Mouse (Mus musculus) limb, embryonic 12.5 days (tissue): ENCODE data around the gene Osbpl8. TPM values are rescaled to one million over a fixed set of nuclear protein-coding genes. Genes with fewer than 3 reads are reported as not detected.

Experiments used
- ATAC-seq: fragments of 200-750 bp; cut with Nextera tagmentation; 2 replicates; pipeline ENCODE4 v1.8.0; 2017; ENCODE audit warnings: low read depth, moderate TSS enrichment; ENCODE audit not compliant: insufficient number of reproducible peaks, insufficient read depth, low FRiP score, low TSS enrichment
- H3K27ac ChIP-seq: fragments of 300-500 bp; sonication (generic); 2 replicates; pipeline ENCODE4 v1.5.1; 2016; ENCODE audit warnings: mild to moderate bottlenecking, moderate library complexity
- H3K27me3 ChIP-seq: fragments of 300-500 bp; sonication (generic); 2 replicates; pipeline ENCODE4 v1.6.1; 2016; ENCODE audit warnings: mild to moderate bottlenecking, moderate library complexity
- H3K36me3 ChIP-seq: fragments of 300-500 bp; sonication (generic); 2 replicates; pipeline ENCODE4 v1.6.1; 2016; ENCODE audit warnings: mild to moderate bottlenecking, moderate library complexity
- H3K4me1 ChIP-seq: fragments of 300-500 bp; sonication (generic); replicated peaks from 2 replicates; pipeline ENCODE4 v1.6.1; 2016
- H3K4me2 ChIP-seq: fragments of 300-500 bp; sonication (generic); 2 replicates; pipeline ENCODE4 v1.6.1; 2016; ENCODE audit warnings: mild to moderate bottlenecking, moderate library complexity
- H3K4me3 ChIP-seq: fragments of 300-500 bp; sonication (generic); replicated peaks from 2 replicates; pipeline ENCODE4 v1.5.1; 2016; ENCODE audit warnings: mild to moderate bottlenecking
- H3K9ac ChIP-seq: fragments of 300-500 bp; sonication (generic); replicated peaks from 2 replicates; pipeline ENCODE4 v1.6.1; 2016; ENCODE audit warnings: mild to moderate bottlenecking, moderate library complexity
- H3K9me3 ChIP-seq: fragments of 300-500 bp; sonication (generic); 2 replicates; pipeline ENCODE4 v1.6.1; 2016; ENCODE audit warnings: mild to moderate bottlenecking, moderate library complexity
- WGBS: fragments of 180-500 bp; shearing (Covaris S2); methylation state at CpG from one replicate; pipeline ENCODE4 v1.1.7; 2016; 5-methylcytosine and 5-hydroxymethylcytosine counted together
- polyA plus RNA-seq: library from polyadenylated mRNA; unstranded; fragments of >200 nt; fragmentation: Nextera tagmentation; extraction: Ambion mirVana; gene quantifications from 2 replicates; pipeline ENCODE4 v1.2.1, GENCODE M21; 2016

Osbpl8 gene
- polyA plus RNA-seq, 1 experiment from 2014 or later, result 14.2 TPM

GRCm38 (mm10) chr10:111242677-111243076 is 78.1 kb downstream of the Osbpl8 start:
- no peaks in the 10 kb centered on the region for H3K9me3 ChIP-seq
- no peaks in the 10 kb centered on the region for H3K36me3 ChIP-seq
- H3K4me3 ChIP-seq, result no peak overlapping the region
- H3K9ac ChIP-seq, result no peak overlapping the region
- H3K4me2 ChIP-seq, result no peak overlapping the region
- H3K27me3 ChIP-seq, result no peaks in the 10 kb centered on the region
- no peak overlapping the region for H3K27ac ChIP-seq
- 75% methylated on average over 7 of the region's 7 CpGs for whole genome bisulfite sequencing
- 0 out of 2 replicates have a peak, but pooled peaks cover 2% of the 10 kb centered on the region for H3K4me1 ChIP-seq
- ATAC-seq, result no peak

GRCm38 (mm10) chr10:111247609-111248008 is 83.1 kb downstream of the Osbpl8 start:
- Histone ChIP-seq H3K27ac (no peak overlapping the region), H3K36me3 (no peaks in the 10 kb centered on the region), H3K4me1 (peaks cover 6% of the 10 kb centered on the region; the same call in 1 of the 2 replicates), H3K9ac (no peak overlapping the region), H3K9me3 (no peaks in the 10 kb centered on the region), H3K4me2 (no peak overlapping the region), H3K27me3 (no peaks in the 10 kb centered on the region), H3K4me3 (no peak overlapping the region)
- no peak for ATAC-seq
- 47% methylated on average over 4 of the region's 4 CpGs for WGBS

- H3K9ac ChIP-seq, result no peak overlapping the region
- no peaks in the 10 kb centered on the region for H3K27me3 ChIP-seq
- peaks cover 6% of the 10 kb centered on the region; the same call in 1 of the 2 replicates for H3K4me1 ChIP-seq
- H3K4me3 ChIP-seq, result no peak overlapping the region
- no peaks in the 10 kb centered on the region for H3K9me3 ChIP-seq
- H3K36me3 ChIP-seq, result no peaks in the 10 kb centered on the region
- WGBS, result 21% methylated on average over 6 of the region's 6 CpGs
- ATAC-seq, result no peak
- no peak overlapping the region for H3K4me2 ChIP-seq
- H3K27ac ChIP-seq, result no peak overlapping the region
These were observed 83.6 kb downstream of the Osbpl8 start for GRCm38 (mm10) chr10:111248177-111248576.

- H3K4me2 ChIP-seq, result no peak overlapping the region
- WGBS, result 88% methylated on average over 4 of the region's 4 CpGs
- H3K4me3 ChIP-seq, result no peak overlapping the region
- ATAC-seq, result no peak
- H3K27me3 ChIP-seq, result no peaks in the 10 kb centered on the region
- no peaks in the 10 kb centered on the region for H3K36me3 ChIP-seq
- H3K27ac ChIP-seq, result no peak overlapping the region
- peaks cover 6% of the 10 kb centered on the region; the same call in 1 of the 2 replicates for H3K4me1 ChIP-seq
- H3K9ac ChIP-seq, result no peak overlapping the region
- no peaks in the 10 kb centered on the region for H3K9me3 ChIP-seq
These were observed 85.6 kb downstream of the Osbpl8 start for GRCm38 (mm10) chr10:111250192-111250591.

- no peaks in the 10 kb centered on the region for H3K9me3 ChIP-seq
- no peak for ATAC-seq
- no peak overlapping the region for H3K4me2 ChIP-seq
- WGBS, result 78% methylated on average over 5 of the region's 5 CpGs
- no peak overlapping the region for H3K27ac ChIP-seq
- H3K27me3 ChIP-seq, result no peaks in the 10 kb centered on the region
- peaks cover 6% of the 10 kb centered on the region; the same call in 1 of the 2 replicates for H3K4me1 ChIP-seq
- no peak overlapping the region for H3K4me3 ChIP-seq
- no peaks in the 10 kb centered on the region for H3K36me3 ChIP-seq
- no peak overlapping the region for H3K9ac ChIP-seq
These were observed 87.1 kb downstream of the Osbpl8 start for GRCm38 (mm10) chr10:111251666-111252065.

GRCm38 (mm10) chr10:111255228-111255627 is 90.7 kb downstream of the Osbpl8 start:
- WGBS, result 92% methylated on average over 6 of the region's 6 CpGs

GRCm38 (mm10) chr10:111256156-111256555 is 91.6 kb downstream of the Osbpl8 start:
- no peaks in the 10 kb centered on the region for H3K27me3 ChIP-seq
- H3K27ac ChIP-seq, result no peak overlapping the region
- no peak overlapping the region for H3K4me3 ChIP-seq
- no peak overlapping the region for H3K9ac ChIP-seq
- H3K36me3 ChIP-seq, result no peaks in the 10 kb centered on the region
- no peak overlapping the region for H3K4me2 ChIP-seq
- no peak for ATAC-seq
- 83% methylated on average over 3 of the region's 3 CpGs for WGBS
- no peaks in the 10 kb centered on the region for H3K9me3 ChIP-seq
- H3K4me1 ChIP-seq, result no peaks in the 10 kb centered on the region

More at GRCm38 (mm10) chr10:111255228-111255627, 90.7 kb downstream of the Osbpl8 start:
- Histone ChIP-seq H3K4me2 (no peak overlapping the region), H3K4me3 (no peak overlapping the region), H3K4me1 (no peaks in the 10 kb centered on the region), H3K27ac (no peak overlapping the region), H3K27me3 (no peaks in the 10 kb centered on the region), H3K9me3 (no peaks in the 10 kb centered on the region), H3K9ac (no peak overlapping the region), H3K36me3 (no peaks in the 10 kb centered on the region)
- no peak for ATAC-seq

- H3K9ac ChIP-seq, result no peak overlapping the region
- no peak overlapping the region for H3K4me3 ChIP-seq
- no peaks in the 10 kb centered on the region for H3K36me3 ChIP-seq
- no peaks in the 10 kb centered on the region for H3K9me3 ChIP-seq
- 91% methylated on average over 3 of the region's 3 CpGs for WGBS
- H3K27ac ChIP-seq, result no peak overlapping the region
- no peaks in the 10 kb centered on the region for H3K4me1 ChIP-seq
- no peak overlapping the region for H3K4me2 ChIP-seq
- no peaks in the 10 kb centered on the region for H3K27me3 ChIP-seq
- ATAC-seq, result no peak
These were observed 92.8 kb downstream of the Osbpl8 start for GRCm38 (mm10) chr10:111257358-111257757.

GRCm38 (mm10) chr10:111258256-111258655 is 93.7 kb downstream of the Osbpl8 start:
- Histone ChIP-seq H3K27me3 (no peaks in the 10 kb centered on the region), H3K27ac (no peak overlapping the region), H3K4me1 (no peaks in the 10 kb centered on the region), H3K9me3 (no peaks in the 10 kb centered on the region), H3K4me3 (no peak overlapping the region), H3K36me3 (no peaks in the 10 kb centered on the region), H3K4me2 (no peak overlapping the region), H3K9ac (no peak overlapping the region)
- 75% methylated on average over 3 of the region's 3 CpGs for WGBS
- ATAC-seq, result no peak

GRCm38 (mm10) chr10:111271687-111272086 is 107.1 kb downstream of the Osbpl8 start:
- Histone ChIP-seq H3K9me3 (no peaks in the 10 kb centered on the region), H3K4me3 (no peak overlapping the region), H3K27me3 (no peaks in the 10 kb centered on the region), H3K27ac (no peak overlapping the region), H3K36me3 (peaks cover 44% of the 10 kb centered on the region), H3K9ac (no peak overlapping the region), H3K4me2 (no peak overlapping the region), H3K4me1 (no peaks in the 10 kb centered on the region)
- no peak for ATAC-seq
- WGBS, result 90% methylated on average over 15 of the region's 15 CpGs

GRCm38 (mm10) chr10:111272905-111273304 is 108.4 kb downstream of the Osbpl8 start:
- Histone ChIP-seq H3K27ac (no peak overlapping the region), H3K9me3 (no peaks in the 10 kb centered on the region), H3K36me3 (peaks cover 51% of the 10 kb centered on the region), H3K27me3 (no peaks in the 10 kb centered on the region), H3K4me2 (no peak overlapping the region), H3K9ac (no peak overlapping the region), H3K4me3 (no peak overlapping the region), H3K4me1 (no peaks in the 10 kb centered on the region)
- 85% methylated on average over 11 of the region's 11 CpGs for WGBS
- no peak for ATAC-seq

- H3K4me1 ChIP-seq, result no peaks in the 10 kb centered on the region
- ATAC-seq, result no peak
- no peak overlapping the region for H3K4me2 ChIP-seq
- 77% methylated on average over 5 of the region's 5 CpGs for WGBS
- H3K9ac ChIP-seq, result no peak overlapping the region
- peaks cover 55% of the 10 kb centered on the region for H3K36me3 ChIP-seq
- H3K27me3 ChIP-seq, result no peaks in the 10 kb centered on the region
- H3K27ac ChIP-seq, result 0 out of 2 replicates have a peak overlapping the region, but pooled peaks have one; percentile 17
- no peak overlapping the region for H3K4me3 ChIP-seq
- H3K9me3 ChIP-seq, result no peaks in the 10 kb centered on the region
These were observed 109.0 kb downstream of the Osbpl8 start for GRCm38 (mm10) chr10:111273463-111274088.
